Mouse (Mus musculus) thymus, adult 2 months (tissue): ENCODE results near the gene Aim2. TPM values are rescaled to one million over a fixed set of nuclear protein-coding genes. Genes with fewer than 3 reads are reported as not detected.

Experiments used
- DNase-seq: peaks from one replicate; pipeline ENCODE4 v3.0.0; 2021
- H3K27ac ChIP-seq: fragments of 200-500 bp; 2 replicates; pipeline ENCODE4 v1.5.1; 2012; ENCODE audit warnings: low read length, control low read depth; ENCODE audit not compliant: control insufficient read depth, insufficient read depth
- H3K27me3 ChIP-seq: fragments of 200-500 bp; 2 replicates; pipeline ENCODE4 v1.6.1; 2012; ENCODE audit warnings: mild to moderate bottlenecking, low read length, moderate library complexity, mixed read lengths; ENCODE audit not compliant: control insufficient read depth, insufficient read depth
- H3K36me3 ChIP-seq: fragments of 200-500 bp; 2 replicates; pipeline ENCODE4 v1.6.1; 2012; ENCODE audit warnings: mild to moderate bottlenecking, low read length, moderate library complexity; ENCODE audit not compliant: control insufficient read depth, insufficient read depth
- H3K4me1 ChIP-seq: fragments of 200-500 bp; replicated peaks from 2 replicates; pipeline ENCODE4 v1.6.1; 2012; ENCODE audit warnings: low read length; ENCODE audit not compliant: control insufficient read depth, insufficient read depth
- H3K4me3 ChIP-seq: fragments of 200-500 bp; 2 replicates; pipeline ENCODE4 v1.5.1; 2012; ENCODE audit warnings: mild to moderate bottlenecking, low read length, control low read depth, moderate library complexity; ENCODE audit not compliant: control insufficient read depth, insufficient read depth
- CTCF ChIP-seq: fragments of 200-500 bp; IDR thresholded peaks from 2 replicates; pipeline ENCODE4 v1.5.1; 2012; ENCODE audit warnings: mild to moderate bottlenecking, control low read depth, low read length, moderate library complexity, borderline replicate concordance; ENCODE audit not compliant: control insufficient read depth, poor library complexity, insufficient read depth; ENCODE audit errors: extremely low read depth
- POLR2A ChIP-seq: fragments of 200-500 bp; IDR thresholded peaks from 2 replicates; pipeline ENCODE4 v1.6.1; 2012; ENCODE audit warnings: mild to moderate bottlenecking, low read length, control low read depth, moderate library complexity; ENCODE audit not compliant: control insufficient read depth, poor library complexity, insufficient read depth; ENCODE audit errors: extremely low read depth
- WGBS: fragments of 180-500 bp; shearing (Covaris S2); methylation state at CpG from one replicate; pipeline ENCODE4 v1.1.7; 2018; 5-methylcytosine and 5-hydroxymethylcytosine counted together
- polyA plus RNA-seq: library from polyadenylated mRNA; depleted of rRNA; stranded (reverse); fragments of >200 nt; gene quantifications from 2 replicates; pipeline ENCODE4 v1.2.3, GENCODE M21; 2012

The Aim2 gene
- polyA plus RNA-seq, 1 experiment: 7.4 TPM

DNA sequence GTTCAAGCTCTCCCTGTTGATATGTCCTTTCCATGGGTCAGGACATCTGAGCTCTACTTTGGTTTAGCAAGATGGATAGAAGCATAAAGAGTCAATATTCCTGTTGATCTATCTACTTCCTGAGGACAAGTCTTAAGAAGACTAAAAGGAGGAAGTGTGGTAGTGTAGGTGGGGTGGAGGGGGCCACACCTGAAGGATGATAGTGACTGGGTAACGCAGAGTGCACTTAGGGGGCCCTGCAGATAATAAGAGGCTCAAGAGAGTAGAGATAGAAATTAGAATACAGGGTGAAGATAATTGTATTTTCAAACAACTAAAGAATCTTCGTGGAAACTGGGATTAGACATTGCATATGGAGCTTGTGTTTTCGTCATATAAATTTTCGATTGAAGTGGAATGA is 5.6 kb upstream of the Aim2 start:
- no peak for DNase-seq
- WGBS: 85% methylated on average over 4 of the region's 4 CpGs
- H3K36me3 ChIP-seq: no peaks in the 10 kb centered on the region
- TF ChIP-seq POLR2A: no peak
- no peak for TF ChIP-seq CTCF
- H3K4me1 ChIP-seq: no peaks in the 10 kb centered on the region
- H3K4me3 ChIP-seq: no peak overlapping the region
- no peaks in the 10 kb centered on the region for H3K27me3 ChIP-seq
- H3K27ac ChIP-seq: no peak overlapping the region

DNA sequence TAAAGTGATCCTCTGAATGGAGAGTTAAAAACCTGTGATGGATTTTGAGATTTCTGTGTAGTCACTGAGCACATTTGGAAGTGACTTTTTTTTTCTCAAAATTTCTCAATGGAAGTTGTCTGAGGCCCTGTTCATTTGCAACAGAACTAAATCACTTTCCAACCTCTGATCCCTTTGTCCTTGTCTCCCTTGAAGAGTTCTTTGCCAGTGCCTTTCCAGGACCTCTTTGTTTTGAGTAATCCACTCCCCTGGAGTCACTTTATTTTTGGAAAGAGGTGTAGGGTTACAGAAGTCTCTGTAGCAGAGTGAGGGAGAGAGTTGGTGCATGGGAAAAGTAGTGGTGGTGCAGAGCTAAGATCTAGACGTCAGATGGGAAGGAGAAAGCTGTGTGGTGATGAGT is 2.2 kb upstream of the Aim2 start:
- no peak for TF ChIP-seq CTCF
- TF ChIP-seq POLR2A: no peak
- H3K36me3 ChIP-seq: no peaks in the 10 kb centered on the region
- H3K4me3 ChIP-seq: no peak overlapping the region
- no peaks in the 10 kb centered on the region for H3K4me1 ChIP-seq
- DNase-seq: no peak
- WGBS: 44% methylated on average over 1 of the region's 1 CpGs
- no peaks in the 10 kb centered on the region for H3K27me3 ChIP-seq
- H3K27ac ChIP-seq: no peak overlapping the region

DNA sequence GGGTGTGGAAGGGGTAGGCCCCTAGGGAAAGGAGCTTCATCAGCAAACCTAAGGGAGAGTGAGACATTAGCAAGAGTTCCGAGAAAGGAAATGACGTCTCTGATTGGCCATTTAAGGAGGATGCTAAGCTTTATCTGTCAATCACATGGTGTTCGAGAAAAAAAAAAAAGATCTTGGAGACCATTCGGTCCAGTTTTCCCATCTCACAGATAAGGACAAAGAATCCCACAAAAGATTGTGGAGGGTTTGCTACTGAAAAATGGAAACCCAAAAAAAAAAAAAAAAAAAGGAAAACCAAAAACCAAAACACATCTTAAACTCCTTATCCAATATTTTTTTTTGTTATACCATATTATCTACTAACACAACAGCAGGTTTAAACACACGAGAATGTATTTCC is 1.5 kb upstream of the Aim2 start:
- Histone ChIP-seq H3K4me1 (no peaks in the 10 kb centered on the region), H3K27ac (no peak overlapping the region), H3K4me3 (no peak overlapping the region), H3K27me3 (no peaks in the 10 kb centered on the region), H3K36me3 (no peaks in the 10 kb centered on the region)
- DNase-seq: no peak
- whole genome bisulfite sequencing: 74% methylated on average over 5 of the region's 5 CpGs
- TF ChIP-seq CTCF (no peak), POLR2A (no peak)

DNA sequence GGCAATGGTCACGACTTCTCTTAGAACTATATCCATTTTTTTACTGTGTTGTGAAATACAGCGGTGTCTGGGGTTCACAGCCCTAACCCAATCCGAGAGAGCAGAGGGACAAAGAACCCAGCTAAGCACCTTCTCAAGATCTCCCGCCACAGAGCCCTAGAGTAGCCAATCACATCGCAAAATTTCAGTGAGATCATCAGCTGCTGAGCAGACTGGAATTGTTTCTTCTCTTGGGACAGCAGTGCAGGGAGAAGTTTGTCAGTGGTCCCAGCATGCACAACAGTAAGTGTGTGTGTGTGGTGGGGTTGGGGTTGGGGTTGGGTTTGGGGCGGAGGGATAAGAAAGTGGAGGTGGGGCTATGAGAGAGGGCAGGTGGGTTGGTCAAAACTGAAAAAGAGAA is 733 bp upstream of the Aim2 start:
- TF ChIP-seq POLR2A (no peak), CTCF (no peak)
- Histone ChIP-seq H3K27me3 (no peaks in the 10 kb centered on the region), H3K36me3 (no peaks in the 10 kb centered on the region), H3K4me1 (no peaks in the 10 kb centered on the region), H3K27ac (no peak overlapping the region), H3K4me3 (no peak overlapping the region)
- 9% methylated on average over 6 of the region's 6 CpGs for WGBS
- peak; percentile 11 for DNase-seq

DNA sequence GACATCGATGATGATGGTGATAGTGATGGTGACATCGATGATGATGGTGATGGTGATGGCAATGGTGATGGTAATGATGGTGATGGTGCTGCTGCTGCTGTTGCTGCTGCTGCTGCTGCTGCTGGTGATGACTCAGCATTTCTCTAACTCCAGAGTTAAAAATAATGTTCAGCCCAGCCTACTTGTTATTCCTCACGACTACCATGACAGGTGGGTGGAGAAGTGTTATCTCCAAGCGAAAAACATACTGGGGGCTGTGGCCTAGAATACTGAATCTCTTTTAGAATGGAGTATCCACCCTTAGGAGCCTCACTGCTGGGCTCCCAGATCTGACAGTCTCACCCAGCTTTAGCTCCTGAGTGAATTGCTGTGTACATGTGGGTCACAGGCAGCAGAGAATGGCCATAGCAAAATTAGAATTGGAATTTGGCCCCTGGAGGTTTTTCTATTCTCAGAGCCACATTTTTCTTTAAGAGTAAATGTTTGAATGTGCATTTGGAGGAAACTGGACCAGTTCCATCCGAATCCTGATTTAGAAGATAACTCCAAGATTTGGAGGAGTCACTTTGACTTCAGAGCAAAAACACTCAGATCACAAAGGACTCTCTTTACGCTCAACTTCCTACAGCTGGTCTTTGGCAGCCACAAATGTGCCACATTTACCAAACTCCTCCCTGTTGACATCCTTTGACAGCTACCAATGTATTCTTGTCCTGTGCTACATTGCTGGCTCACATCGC is 4.6 kb downstream of the Aim2 start:
- Histone ChIP-seq H3K4me3 (no peak overlapping the region), H3K4me1 (no peaks in the 10 kb centered on the region), H3K27me3 (no peaks in the 10 kb centered on the region), H3K36me3 (no peaks in the 10 kb centered on the region), H3K27ac (no peak overlapping the region)
- DNase-seq: no peak
- WGBS: 57% methylated on average over 7 of the region's 7 CpGs
- no peak for TF ChIP-seq POLR2A
- no peak for TF ChIP-seq CTCF

DNA sequence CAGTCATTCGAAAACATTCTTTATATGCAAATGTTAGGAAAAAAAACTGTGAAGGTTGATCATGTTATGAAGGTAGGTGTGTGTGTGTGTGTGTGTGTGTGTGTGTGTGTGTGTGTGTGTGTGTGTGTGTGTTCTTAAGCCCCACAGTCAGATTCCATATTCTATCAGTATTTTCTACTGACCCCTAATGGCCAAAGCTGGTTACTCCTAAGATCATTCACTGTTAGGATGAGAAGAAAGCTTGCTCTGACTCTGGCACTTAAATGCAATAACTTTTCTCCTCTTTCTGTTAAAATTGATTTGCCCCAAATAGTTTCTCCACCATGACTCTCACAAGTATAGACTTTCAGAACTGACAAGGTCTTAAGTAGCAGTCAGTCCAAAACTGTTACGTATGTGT is 6.0 kb downstream of the Aim2 start:
- DNase-seq: no peak
- Histone ChIP-seq H3K4me1 (no peaks in the 10 kb centered on the region), H3K36me3 (no peaks in the 10 kb centered on the region), H3K4me3 (no peak overlapping the region), H3K27me3 (no peaks in the 10 kb centered on the region), H3K27ac (no peak overlapping the region)
- TF ChIP-seq CTCF (no peak), POLR2A (no peak)
- 92% methylated on average over 2 of the region's 2 CpGs for WGBS

DNA sequence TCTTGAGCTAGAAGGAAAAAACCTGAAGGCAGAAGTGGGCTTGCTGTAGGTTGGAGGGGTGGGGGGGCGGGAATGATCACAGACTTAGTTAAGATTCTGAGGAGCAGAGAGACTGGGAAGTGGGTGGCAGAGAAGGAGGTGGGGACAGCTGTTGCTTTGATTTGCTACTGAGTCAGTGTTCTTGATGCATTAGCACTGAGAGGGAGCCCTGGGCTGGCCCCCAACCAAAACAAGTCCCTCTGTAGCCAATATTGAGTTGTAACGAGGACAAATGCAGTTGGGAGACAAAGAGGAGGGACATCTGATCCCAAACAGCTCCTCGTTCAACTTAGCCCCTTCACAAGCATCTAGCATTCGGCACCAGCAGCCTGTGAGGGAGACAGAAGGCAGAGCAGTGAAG is 7.1 kb downstream of the Aim2 start:
- no peak for TF ChIP-seq CTCF
- TF ChIP-seq POLR2A: no peak
- DNase-seq: no peak
- H3K4me1 ChIP-seq: no peaks in the 10 kb centered on the region
- 56% methylated on average over 4 of the region's 4 CpGs for WGBS
- H3K27ac ChIP-seq: no peak overlapping the region
- H3K36me3 ChIP-seq: no peaks in the 10 kb centered on the region
- no peaks in the 10 kb centered on the region for H3K27me3 ChIP-seq
- no peak overlapping the region for H3K4me3 ChIP-seq
